Mouse (Mus musculus): ENCODE measurements around the gene Hoxb4.

GRCm38 (mm10) chr11:96306183-96306907, 11.7 kb upstream of the Hoxb4 start:
- no peak for TF ChIP-seq CTCF (IDR thresholded peaks at IDR 0.05; ENCODE audit: insufficient read depth, low read depth, low read length)
- no peak for TF ChIP-seq POLR2A (IDR thresholded peaks at IDR 0.05; ENCODE audit: insufficient read depth, low read depth, low read length)

Data from olfactory bulb, adult 2 months (tissue).